Mouse (Mus musculus) neural tube, embryonic 15.5 days (tissue): ENCODE data around the gene Tcf7. TPM values are rescaled to one million over a fixed set of nuclear protein-coding genes. Genes with fewer than 3 reads are reported as not detected.

Source experiments
- ATAC-seq: fragments of 200-750 bp; cut with Nextera tagmentation; 2 replicates; pipeline ENCODE4 v1.8.0; 2017; ENCODE audit warnings: mild to moderate bottlenecking, moderate TSS enrichment, moderate library complexity; ENCODE audit not compliant: low FRiP score
- H3K27ac ChIP-seq: fragments of 300-500 bp; sonication (generic); replicated peaks from 2 replicates; pipeline ENCODE4 v1.5.1; 2015; ENCODE audit warnings: mild to moderate bottlenecking, inconsistent platforms
- H3K27me3 ChIP-seq: fragments of 300-500 bp; sonication (generic); replicated peaks from 2 replicates; pipeline ENCODE4 v1.6.1; 2015; ENCODE audit warnings: inconsistent platforms
- H3K36me3 ChIP-seq: fragments of 300-500 bp; sonication (generic); 2 replicates; pipeline ENCODE4 v1.6.1; 2015; ENCODE audit warnings: inconsistent platforms
- H3K4me1 ChIP-seq: fragments of 300-500 bp; sonication (generic); 2 replicates; pipeline ENCODE4 v1.6.1; 2015; ENCODE audit warnings: inconsistent platforms
- H3K4me2 ChIP-seq: fragments of 300-500 bp; sonication (generic); 2 replicates; pipeline ENCODE4 v1.6.1; 2015; ENCODE audit warnings: inconsistent platforms, mild to moderate bottlenecking, moderate library complexity
- H3K4me3 ChIP-seq: fragments of 300-500 bp; sonication (generic); replicated peaks from 2 replicates; pipeline ENCODE4 v1.5.1; 2015; ENCODE audit warnings: mild to moderate bottlenecking, inconsistent platforms
- H3K9ac ChIP-seq: fragments of 300-500 bp; sonication (generic); replicated peaks from 2 replicates; pipeline ENCODE4 v1.6.1; 2015; ENCODE audit warnings: mild to moderate bottlenecking, inconsistent platforms
- H3K9me3 ChIP-seq: fragments of 300-500 bp; sonication (generic); replicated peaks from 2 replicates; pipeline ENCODE4 v1.6.1; 2016; ENCODE audit warnings: inconsistent platforms
- WGBS: fragments of 180-500 bp; shearing (Covaris S2); methylation state at CpG from one replicate; pipeline ENCODE4 v1.1.7; 2015; ENCODE audit warnings: mixed read lengths; 5-methylcytosine and 5-hydroxymethylcytosine counted together
- polyA plus RNA-seq: library from polyadenylated mRNA; unstranded; fragments of >200 nt; fragmentation: Nextera tagmentation; extraction: Ambion mirVana; gene quantifications from 2 replicates; pipeline ENCODE4 v1.2.1, GENCODE M21; 2015

The Tcf7 gene
- 5.0 and 50.9 TPM in 2 replicates for polyA plus RNA-seq

- under 1% methylated on average over 74 of the region's 97 CpGs for WGBS
- H3K27me3 ChIP-seq: peaks cover 36% of the 10 kb centered on the region
- peak within 1 kb of the TSS; percentile 96 for H3K4me2 ChIP-seq
- H3K4me1 ChIP-seq: peaks cover 30% of the 10 kb centered on the region
- peak; percentile 46 for ATAC-seq
- H3K9ac ChIP-seq: peak within 1 kb of the TSS; percentile 60
- peak within 1 kb of the TSS; percentile 64 for H3K4me3 ChIP-seq
- H3K36me3 ChIP-seq: no peaks in the 10 kb centered on the region
- peak within 1 kb of the TSS; percentile 49 for H3K27ac ChIP-seq
- H3K9me3 ChIP-seq: no peaks in the 10 kb centered on the region
Observed at GRCm38 (mm10) chr11:52282774-52283595, at the start of gene Tcf7. Gene Tcf7 (minus strand): TSS chr11:52283014.

GRCm38 (mm10) chr11:52327313-52327712 lies 44.5 kb upstream of the Tcf7 start:
- H3K36me3 ChIP-seq: no peaks in the 10 kb centered on the region
- H3K9me3 ChIP-seq: no peaks in the 10 kb centered on the region
- H3K4me3 ChIP-seq: no peak overlapping the region
- H3K27me3 ChIP-seq: no peaks in the 10 kb centered on the region
- no peak overlapping the region for H3K27ac ChIP-seq
- ATAC-seq: no peak
- 71% methylated on average over 3 of the region's 3 CpGs for WGBS
- no peak overlapping the region for H3K9ac ChIP-seq
- H3K4me1 ChIP-seq: 0 out of 2 replicates have a peak, but pooled peaks cover 2% of the 10 kb centered on the region
- H3K4me2 ChIP-seq: no peak overlapping the region

GRCm38 (mm10) chr11:52324442-52325367 lies 41.9 kb upstream of the Tcf7 start:
- Histone ChIP-seq H3K4me3 (no peak overlapping the region), H3K27ac (no peak overlapping the region), H3K9me3 (no peaks in the 10 kb centered on the region), H3K4me2 (no peak overlapping the region), H3K27me3 (no peaks in the 10 kb centered on the region), H3K9ac (no peak overlapping the region), H3K4me1 (no peaks in the 10 kb centered on the region), H3K36me3 (no peaks in the 10 kb centered on the region)
- WGBS: 64% methylated on average over 23 of the region's 23 CpGs
- ATAC-seq: no peak

- Histone ChIP-seq H3K9ac (no peak overlapping the region), H3K4me1 (no peaks in the 10 kb centered on the region), H3K27me3 (no peaks in the 10 kb centered on the region), H3K36me3 (no peaks in the 10 kb centered on the region), H3K4me3 (no peak overlapping the region), H3K27ac (no peak overlapping the region), H3K9me3 (no peaks in the 10 kb centered on the region), H3K4me2 (no peak overlapping the region)
- WGBS: 72% methylated on average over 3 of the region's 3 CpGs
- no peak for ATAC-seq
Observed at GRCm38 (mm10) chr11:52321540-52321939, 38.7 kb upstream of the Tcf7 start.

GRCm38 (mm10) chr11:52320529-52320928 lies 37.7 kb upstream of the Tcf7 start:
- Histone ChIP-seq H3K27me3 (no peaks in the 10 kb centered on the region), H3K4me1 (no peaks in the 10 kb centered on the region), H3K9ac (no peak overlapping the region), H3K36me3 (no peaks in the 10 kb centered on the region), H3K4me2 (no peak overlapping the region), H3K9me3 (no peaks in the 10 kb centered on the region), H3K27ac (no peak overlapping the region), H3K4me3 (no peak overlapping the region)
- 91% methylated on average over 4 of the region's 4 CpGs for WGBS
- ATAC-seq: no peak

GRCm38 (mm10) chr11:52319664-52320063 lies 36.9 kb upstream of the Tcf7 start:
- H3K27ac ChIP-seq: no peak overlapping the region
- no peaks in the 10 kb centered on the region for H3K36me3 ChIP-seq
- H3K27me3 ChIP-seq: no peaks in the 10 kb centered on the region; the same call in 1 of the 2 replicates
- H3K4me1 ChIP-seq: 0 out of 2 replicates have a peak, but pooled peaks cover 2% of the 10 kb centered on the region
- no peak overlapping the region for H3K9ac ChIP-seq
- 78% methylated on average over 4 of the region's 4 CpGs for WGBS
- H3K4me3 ChIP-seq: no peak overlapping the region
- H3K9me3 ChIP-seq: no peaks in the 10 kb centered on the region
- H3K4me2 ChIP-seq: no peak overlapping the region
- ATAC-seq: no peak

- no peak overlapping the region for H3K4me2 ChIP-seq
- WGBS: 77% methylated on average over 13 of the region's 13 CpGs
- H3K4me3 ChIP-seq: no peak overlapping the region
- peaks cover 2% of the 10 kb centered on the region; the same call in 1 of the 2 replicates for H3K27me3 ChIP-seq
- no peak overlapping the region for H3K27ac ChIP-seq
- ATAC-seq: no peak
- no peaks in the 10 kb centered on the region for H3K9me3 ChIP-seq
- H3K9ac ChIP-seq: no peak overlapping the region
- H3K4me1 ChIP-seq: 0 out of 2 replicates have a peak, but pooled peaks cover 11% of the 10 kb centered on the region
- no peaks in the 10 kb centered on the region for H3K36me3 ChIP-seq
Observed at GRCm38 (mm10) chr11:52318445-52318844, 35.6 kb upstream of the Tcf7 start.

GRCm38 (mm10) chr11:52314102-52314793 lies 31.4 kb upstream of the Tcf7 start:
- ATAC-seq: no peak
- H3K4me2 ChIP-seq: peak overlapping the region; percentile 20; the same call in 1 of the 2 replicates
- 0 out of 2 replicates have a peak, but pooled peaks cover 11% of the 10 kb centered on the region for H3K4me1 ChIP-seq
- no peak overlapping the region for H3K4me3 ChIP-seq
- no peaks in the 10 kb centered on the region for H3K9me3 ChIP-seq
- no peak overlapping the region for H3K27ac ChIP-seq
- H3K36me3 ChIP-seq: no peaks in the 10 kb centered on the region
- peaks cover 2% of the 10 kb centered on the region; the same call in 1 of the 2 replicates for H3K27me3 ChIP-seq
- 19% methylated on average over 26 of the region's 26 CpGs for WGBS
- H3K9ac ChIP-seq: 0 out of 2 replicates have a peak overlapping the region, but pooled peaks have one; percentile 23

- no peak for ATAC-seq
- H3K27me3 ChIP-seq: peaks cover 2% of the 10 kb centered on the region; the same call in 1 of the 2 replicates
- WGBS: 84% methylated on average over 14 of the region's 14 CpGs
- H3K4me2 ChIP-seq: no peak overlapping the region
- H3K9me3 ChIP-seq: no peaks in the 10 kb centered on the region
- H3K27ac ChIP-seq: no peak overlapping the region
- no peaks in the 10 kb centered on the region for H3K36me3 ChIP-seq
- H3K4me3 ChIP-seq: no peak overlapping the region
- no peak overlapping the region for H3K9ac ChIP-seq
- H3K4me1 ChIP-seq: 0 out of 2 replicates have a peak, but pooled peaks cover 11% of the 10 kb centered on the region
Observed at GRCm38 (mm10) chr11:52310709-52311108, 27.9 kb upstream of the Tcf7 start.

- Histone ChIP-seq H3K9me3 (no peaks in the 10 kb centered on the region), H3K27me3 (0 out of 2 replicates have a peak, but pooled peaks cover 2% of the 10 kb centered on the region), H3K27ac (no peak overlapping the region), H3K36me3 (no peaks in the 10 kb centered on the region), H3K4me3 (no peak overlapping the region), H3K9ac (no peak overlapping the region), H3K4me1 (0 out of 2 replicates have a peak, but pooled peaks cover 7% of the 10 kb centered on the region), H3K4me2 (no peak overlapping the region)
- no peak for ATAC-seq
- WGBS: 80% methylated on average over 3 of the region's 3 CpGs
Observed at GRCm38 (mm10) chr11:52309487-52309886, 26.7 kb upstream of the Tcf7 start.

GRCm38 (mm10) chr11:52306431-52306830 lies 23.6 kb upstream of the Tcf7 start:
- Histone ChIP-seq H3K4me3 (no peak overlapping the region), H3K9me3 (no peaks in the 10 kb centered on the region), H3K4me2 (no peak overlapping the region), H3K36me3 (no peaks in the 10 kb centered on the region), H3K4me1 (no peaks in the 10 kb centered on the region), H3K9ac (no peak overlapping the region), H3K27ac (no peak overlapping the region), H3K27me3 (no peaks in the 10 kb centered on the region)
- ATAC-seq: no peak
- 84% methylated on average over 7 of the region's 7 CpGs for WGBS
